Mouse (Mus musculus) lung, embryonic 16.5 days (tissue): ENCODE measurements at regions not wholly inside any gene's neighbourhood (a gene's known extent, or its start where the extent isn't known, plus 50 kb on each side); places are given as distances from the start of the nearest gene placed in this dataset.
"Not testable (repeated sequence)": the region's sequence is repeated elsewhere in the genome, so short reads cannot be mapped to it uniquely, and the experiment has no call there.

Experiments used
- ATAC-seq: fragments of 200-750 bp; cut with Nextera tagmentation; 2 replicates; pipeline ENCODE4 v1.8.0; 2017; ENCODE audit warnings: low read depth, mild to moderate bottlenecking, moderate library complexity
- H3K27ac ChIP-seq: fragments of 300-500 bp; sonication (generic); 2 replicates; pipeline ENCODE4 v1.5.1; 2014; ENCODE audit warnings: mild to moderate bottlenecking, control low read depth, low read length
- H3K27me3 ChIP-seq: fragments of 300-500 bp; sonication (generic); 2 replicates; pipeline ENCODE4 v1.6.1; 2014; ENCODE audit warnings: low read depth, low read length, mixed read lengths; ENCODE audit not compliant: control insufficient read depth, insufficient read depth
- H3K36me3 ChIP-seq: fragments of 300-500 bp; sonication (generic); 2 replicates; pipeline ENCODE4 v1.6.1; 2014; ENCODE audit warnings: low read length; ENCODE audit not compliant: control insufficient read depth, insufficient read depth
- H3K4me1 ChIP-seq: fragments of 300-500 bp; sonication (generic); replicated peaks from 2 replicates; pipeline ENCODE4 v1.6.1; 2014; ENCODE audit warnings: low read length, mixed read lengths; ENCODE audit not compliant: control insufficient read depth, insufficient read depth
- H3K4me2 ChIP-seq: fragments of 300-500 bp; sonication (generic); 2 replicates; pipeline ENCODE4 v1.6.1; 2014; ENCODE audit warnings: low read depth, low read length, control low read depth
- H3K4me3 ChIP-seq: fragments of 300-500 bp; sonication (generic); 2 replicates; pipeline ENCODE4 v1.5.1; 2014; ENCODE audit warnings: mild to moderate bottlenecking, low read length, control low read depth
- H3K9ac ChIP-seq: fragments of 300-500 bp; sonication (generic); 2 replicates; pipeline ENCODE4 v1.6.1; 2014; ENCODE audit warnings: low read length, control low read depth
- H3K9me3 ChIP-seq: fragments of 300-500 bp; sonication (generic); 2 replicates; pipeline ENCODE4 v1.6.1; 2016; ENCODE audit warnings: low read length; ENCODE audit not compliant: control insufficient read depth
- WGBS: fragments of 180-500 bp; shearing (Covaris S2); extraction: QIAGEN DNeasy Blood & Tissue Kit; methylation state at CpG from one replicate; pipeline ENCODE4 v1.1.7; 2014; 5-methylcytosine and 5-hydroxymethylcytosine counted together

DNA sequence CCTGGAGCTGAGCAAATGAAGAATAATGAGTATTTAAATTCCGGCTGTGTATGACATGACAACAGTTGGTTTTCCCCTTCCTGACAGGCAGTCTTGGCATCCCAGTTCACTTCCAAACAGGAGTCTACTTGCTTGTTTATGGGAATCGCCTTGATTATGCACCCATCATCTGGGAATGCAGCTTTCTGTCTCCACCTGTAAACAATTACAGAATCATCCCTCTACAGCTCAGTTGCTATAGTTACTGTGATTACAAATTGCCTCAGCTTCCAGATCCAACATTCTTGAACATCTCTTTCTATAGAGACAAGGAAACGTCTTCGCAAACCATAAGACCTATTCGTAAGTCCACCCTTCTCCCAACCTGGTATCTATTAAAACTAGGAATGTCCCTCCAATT is 582.6 kb upstream of the Igfbp3 start:
- WGBS = 77% methylated on average over 5 of the region's 5 CpGs
- no peak overlapping the region for H3K27ac ChIP-seq
- H3K4me2 ChIP-seq = no peak overlapping the region
- no peak for ATAC-seq
- H3K27me3 ChIP-seq = no peaks in the 10 kb centered on the region
- H3K4me1 ChIP-seq = no peaks in the 10 kb centered on the region
- no peaks in the 10 kb centered on the region for H3K36me3 ChIP-seq
- H3K9ac ChIP-seq = no peak overlapping the region
- H3K4me3 ChIP-seq = no peak overlapping the region
- no peaks in the 10 kb centered on the region for H3K9me3 ChIP-seq

DNA sequence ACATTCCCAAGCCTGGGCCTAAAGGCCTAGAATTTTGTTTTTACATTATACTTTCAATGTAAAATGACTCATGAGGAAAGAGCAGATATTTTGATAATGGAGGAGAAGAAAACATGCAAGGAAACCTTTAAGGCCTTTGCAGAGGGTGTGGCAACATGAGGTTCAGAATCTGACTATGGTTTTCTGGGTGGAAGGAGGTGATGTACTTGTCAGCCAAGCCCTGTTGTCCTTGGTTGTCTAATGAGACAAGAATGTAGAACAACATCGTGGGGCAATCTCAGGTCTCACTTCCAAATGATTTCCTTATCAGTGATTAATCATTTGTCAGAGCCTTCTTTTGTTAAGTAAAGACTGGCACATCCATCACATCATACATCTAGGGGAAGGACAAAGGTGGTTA is 580.5 kb upstream of the Igfbp3 start:
- Histone ChIP-seq H3K27me3 (no peaks in the 10 kb centered on the region), H3K9me3 (no peaks in the 10 kb centered on the region), H3K27ac (no peak overlapping the region), H3K4me1 (no peaks in the 10 kb centered on the region), H3K4me2 (no peak overlapping the region), H3K36me3 (no peaks in the 10 kb centered on the region), H3K9ac (no peak overlapping the region), H3K4me3 (no peak overlapping the region)
- ATAC-seq = no peak
- WGBS = 0% methylated on average over 1 of the region's 1 CpGs

DNA sequence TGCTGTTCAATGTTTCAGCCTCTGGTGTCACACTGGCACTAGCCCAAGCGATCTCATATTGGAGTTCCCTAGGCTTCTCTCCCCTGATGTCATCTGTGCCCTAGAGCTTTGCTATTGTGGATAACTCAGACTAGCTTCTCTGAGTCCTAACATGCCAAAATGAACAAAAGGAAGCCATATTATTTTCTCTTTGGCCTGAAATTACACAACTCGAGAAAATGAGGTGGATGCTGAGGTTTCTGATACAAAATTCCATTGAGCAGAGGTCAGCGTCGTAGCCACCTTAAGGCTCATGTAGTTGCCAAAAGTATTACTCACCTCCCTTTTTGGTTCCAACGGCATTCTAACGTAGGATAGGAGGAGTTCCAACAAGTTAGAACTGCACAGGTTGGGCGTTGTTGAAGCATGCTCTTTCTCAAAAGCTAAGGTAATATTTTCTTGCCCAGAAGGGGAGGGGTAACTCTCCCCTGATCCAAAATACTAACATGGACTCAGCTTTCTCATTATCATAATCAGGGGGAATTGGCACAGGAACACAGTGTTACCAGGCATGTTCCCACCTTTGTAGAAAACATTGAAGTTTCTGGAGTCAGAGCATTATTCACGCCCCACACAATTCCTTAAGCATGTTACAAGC is 566.9 kb upstream of the Igfbp3 start:
- 81% methylated on average over 8 of the region's 8 CpGs for WGBS
- Histone ChIP-seq H3K27me3 (no peaks in the 10 kb centered on the region), H3K4me2 (no peak overlapping the region), H3K9me3 (no peaks in the 10 kb centered on the region), H3K27ac (no peak overlapping the region), H3K4me1 (no peaks in the 10 kb centered on the region), H3K4me3 (no peak overlapping the region), H3K36me3 (no peaks in the 10 kb centered on the region), H3K9ac (no peak overlapping the region)
- no peak for ATAC-seq

DNA sequence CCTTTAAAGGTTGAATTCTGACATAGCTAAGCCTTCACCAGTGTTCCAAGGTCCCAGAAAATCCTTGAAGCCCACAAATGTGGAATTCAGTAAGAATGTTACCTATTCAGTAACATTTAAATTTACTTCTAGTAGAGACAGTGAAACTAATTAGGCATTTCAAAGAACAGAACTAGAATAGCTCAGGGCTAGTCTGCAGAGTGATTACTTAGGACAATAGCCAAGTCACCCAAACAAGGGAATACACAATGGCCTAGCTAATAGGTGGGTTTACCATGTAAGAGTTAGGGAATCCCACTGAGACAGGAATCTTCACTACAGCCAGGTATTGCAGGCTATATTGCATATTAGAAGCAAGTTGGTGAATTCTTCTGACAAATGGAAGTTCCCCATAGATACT is 561.6 kb upstream of the Igfbp3 start:
- not testable (repeated sequence) for H3K27ac ChIP-seq, ATAC-seq, H3K36me3 ChIP-seq, H3K4me2 ChIP-seq, H3K9me3 ChIP-seq, H3K9ac ChIP-seq, H3K4me3 ChIP-seq, H3K4me1 ChIP-seq, H3K27me3 ChIP-seq

DNA sequence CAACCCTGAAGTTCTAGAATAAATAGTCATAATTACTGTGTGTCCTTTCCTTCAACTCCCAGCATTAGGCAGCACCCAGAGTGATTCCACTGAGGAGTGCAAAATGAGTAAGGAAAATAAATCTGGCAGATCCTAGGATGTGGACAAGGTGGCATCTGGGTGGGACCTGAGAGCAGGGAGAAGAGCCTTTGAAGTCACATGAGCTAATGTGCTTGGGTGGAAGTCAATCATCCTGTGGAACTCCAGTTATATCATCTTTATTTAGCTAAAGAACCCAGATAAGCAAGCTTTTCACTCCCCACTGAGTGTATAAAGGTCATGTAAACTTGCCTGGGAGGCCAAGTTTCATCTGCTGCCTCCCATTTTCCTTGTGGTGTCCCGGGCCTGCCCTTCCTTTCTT is 551.6 kb upstream of the Igfbp3 start:
- no peak overlapping the region for H3K4me3 ChIP-seq
- H3K36me3 ChIP-seq = no peaks in the 10 kb centered on the region
- H3K27me3 ChIP-seq = no peaks in the 10 kb centered on the region
- no peak overlapping the region for H3K27ac ChIP-seq
- H3K9me3 ChIP-seq = no peaks in the 10 kb centered on the region
- H3K4me1 ChIP-seq = no peaks in the 10 kb centered on the region
- 12% methylated on average over 1 of the region's 1 CpGs for WGBS
- no peak overlapping the region for H3K9ac ChIP-seq
- ATAC-seq = no peak
- H3K4me2 ChIP-seq = no peak overlapping the region

DNA sequence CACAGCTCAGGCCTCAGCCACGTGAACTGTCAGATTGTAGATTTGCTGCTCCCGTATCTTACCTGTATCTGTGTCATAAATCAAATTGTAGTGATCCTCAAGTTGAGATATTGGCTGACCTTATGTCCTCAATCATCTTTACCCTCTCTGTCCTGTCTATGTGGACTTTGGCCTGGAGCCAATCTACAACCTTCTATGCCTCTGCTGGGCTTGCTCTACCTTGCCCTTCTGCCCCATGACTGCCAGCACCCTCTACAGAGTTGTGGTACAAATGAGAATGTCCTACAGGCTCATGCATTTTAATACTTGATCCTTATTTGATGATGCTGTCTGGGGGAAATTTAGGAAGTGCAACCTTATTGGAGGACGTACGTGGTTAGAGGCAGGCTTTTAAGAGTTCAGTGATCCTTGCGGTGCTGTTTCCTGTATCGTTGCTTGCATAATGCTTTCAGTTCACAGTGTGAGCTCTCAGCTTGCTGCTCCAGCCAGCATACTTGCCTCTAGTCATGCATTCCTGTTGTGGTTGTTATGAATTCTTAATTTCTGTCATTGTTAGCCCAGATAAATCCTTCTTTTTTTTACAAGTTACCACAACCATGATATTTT is 545.2 kb upstream of the Igfbp3 start:
- Histone ChIP-seq H3K9me3 (no peaks in the 10 kb centered on the region), H3K4me1 (no peaks in the 10 kb centered on the region), H3K4me2 (no peak overlapping the region), H3K27me3 (no peaks in the 10 kb centered on the region), H3K4me3 (no peak overlapping the region), H3K9ac (no peak overlapping the region), H3K27ac (no peak overlapping the region), H3K36me3 (no peaks in the 10 kb centered on the region)
- no peak for ATAC-seq
- WGBS = 70% methylated on average over 6 of the region's 6 CpGs
